Mouse (Mus musculus) heart, embryonic 11.5 days (tissue): ENCODE measurements around the gene Pyroxd2. TPM values are rescaled to one million over a fixed set of nuclear protein-coding genes. Genes with fewer than 3 reads are reported as not detected.

Experiments
- polyA plus RNA-seq: library from polyadenylated mRNA; unstranded; fragments of >200 nt; fragmentation: Nextera tagmentation; extraction: Ambion mirVana; gene quantifications from 2 replicates; pipeline ENCODE4 v1.2.1, GENCODE M21; 2014

Gene Pyroxd2
- polyA plus RNA-seq, 1 experiment from 2014 or later = 2.3 TPM

Other genes starting within 250 kb of the Pyroxd2 start
- 13.1 and 17.7 TPM in 2 replicates for gene R3hcc1l, start 234.0 kb downstream of the Pyroxd2 start, polyA plus RNA-seq
- 0.14 and 0.24 TPM in 2 replicates for gene Loxl4, start 140.0 kb downstream of the Pyroxd2 start, polyA plus RNA-seq
- gene Hps1, start 27.2 kb upstream of the Pyroxd2 start, polyA plus RNA-seq = 8.1 and 8.2 TPM in 2 replicates